Mouse (Mus musculus) erythroid progenitor cell, adult 5-6 weeks (primary cell): ENCODE measurements around the gene Gm6401. TPM values are rescaled to one million over a fixed set of nuclear protein-coding genes. Genes with fewer than 3 reads are reported as not detected.
"Not testable (repeated sequence)": the region's sequence is repeated elsewhere in the genome, so short reads cannot be mapped to it uniquely, and the experiment has no call there.

ENCODE experiments used
- ATAC-seq: replicated peaks from 2 replicates; pipeline ENCODE4 v1.8.0; 2016; ENCODE audit warnings: moderate number of reproducible peaks, mild to moderate bottlenecking, moderate TSS enrichment, inconsistent platforms; ENCODE audit not compliant: poor library complexity, low FRiP score, severe bottlenecking
- total RNA-seq, 2 experiments: library from RNA; stranded (forward) in 1 of 2; stranded (reverse) in 1 of 2; fragments of 150-400 nt in 1 of 2; fragments of 186-747, 209-891 nt in 1 of 2; gene quantifications; 2 replicates each; pipeline versions ENCODE4 v1.2.3 to v1.2.4; 2015 to 2017; ENCODE audit warnings: low replicate concordance in 2 of 2

Gene Gm6401
- total RNA-seq (2015; ENCODE audit: low replicate concordance) (not detected in 2 replicates), total RNA-seq (2017; ENCODE audit: low replicate concordance) (not detected in 2 replicates)

GRCm38 (mm10) chr14:41967827-41968226 is at the start of gene Gm6401:
Gm6401 (minus strand) TSS chr14:41967927.
- ATAC-seq, result not testable (repeated sequence)

- not testable (repeated sequence) for ATAC-seq
Observed at GRCm38 (mm10) chr14:41983225-41983624, 15.5 kb upstream of the Gm6401 start, which contains the start of gene Gm3543. Gm3543 (minus strand) TSS chr14:41983325.

- not testable (repeated sequence) for ATAC-seq
Observed at GRCm38 (mm10) chr14:41968596-41968995, 869 bp upstream of the Gm6401 start.

GRCm38 (mm10) chr14:41964095-41964494 is 3.6 kb downstream of the Gm6401 start:
- not testable (repeated sequence) for ATAC-seq

- ATAC-seq, result not testable (repeated sequence)
Observed at GRCm38 (mm10) chr14:41943695-41944094, 24.0 kb downstream of the Gm6401 start, which contains the start of gene 1700024B05Rik. 1700024B05Rik (plus strand) TSS chr14:41943995.

- ATAC-seq, result not testable (repeated sequence)
Observed at GRCm38 (mm10) chr14:41924649-41925048, 43.1 kb downstream of the Gm6401 start, which contains the start of gene 1700049E17Rik1. 1700049E17Rik1 (plus strand) TSS chr14:41924949.

Other genes starting within 250 kb of the Gm6401 start
- gene Gm7929, start 217.3 kb downstream of the Gm6401 start, total RNA-seq (2015; ENCODE audit: low replicate concordance), result not detected in 2 replicates
- not detected in 2 replicates for gene Gm7929, start 217.3 kb downstream of the Gm6401 start, total RNA-seq (2017; ENCODE audit: low replicate concordance)
- gene Gm47189, start 195.5 kb downstream of the Gm6401 start, total RNA-seq (2015; ENCODE audit: low replicate concordance), result not detected in 2 replicates
- gene Gm47189, start 195.5 kb downstream of the Gm6401 start, total RNA-seq (2017; ENCODE audit: low replicate concordance), result not detected in 2 replicates
- gene Gm7980, start 60.6 kb downstream of the Gm6401 start, total RNA-seq (2015; ENCODE audit: low replicate concordance), result not detected in 2 replicates
- not detected in 2 replicates for gene Gm7980, start 60.6 kb downstream of the Gm6401 start, total RNA-seq (2017; ENCODE audit: low replicate concordance)
- not detected in 2 replicates for gene 1700049E17Rik1, start 43.0 kb downstream of the Gm6401 start, total RNA-seq (2015; ENCODE audit: low replicate concordance)
- gene 1700049E17Rik1, start 43.0 kb downstream of the Gm6401 start, total RNA-seq (2017; ENCODE audit: low replicate concordance), result not detected in 2 replicates
- gene 1700024B05Rik, start 23.9 kb downstream of the Gm6401 start, total RNA-seq (2015; ENCODE audit: low replicate concordance), result not detected in 2 replicates
- gene 1700024B05Rik, start 23.9 kb downstream of the Gm6401 start, total RNA-seq (2017; ENCODE audit: low replicate concordance), result not detected in 2 replicates
- gene Gm3543, start 15.4 kb upstream of the Gm6401 start, total RNA-seq (2015; ENCODE audit: low replicate concordance), result not detected in 2 replicates
- gene Gm3543, start 15.4 kb upstream of the Gm6401 start, total RNA-seq (2017; ENCODE audit: low replicate concordance), result not detected in 2 replicates
- not detected in 2 replicates for gene Gm7951, start 149.4 kb upstream of the Gm6401 start, total RNA-seq (2015; ENCODE audit: low replicate concordance)
- not detected in 2 replicates for gene Gm7951, start 149.4 kb upstream of the Gm6401 start, total RNA-seq (2017; ENCODE audit: low replicate concordance)
- gene Gm17027, start 194.7 kb upstream of the Gm6401 start, total RNA-seq (2015; ENCODE audit: low replicate concordance), result not detected in 2 replicates
- gene Gm17027, start 194.7 kb upstream of the Gm6401 start, total RNA-seq (2017; ENCODE audit: low replicate concordance), result not detected in 2 replicates
- gene Gm3573, start 222.9 kb upstream of the Gm6401 start, total RNA-seq (2015; ENCODE audit: low replicate concordance), result not detected in 2 replicates
- not detected in 2 replicates for gene Gm3573, start 222.9 kb upstream of the Gm6401 start, total RNA-seq (2017; ENCODE audit: low replicate concordance)